Mouse (Mus musculus): ENCODE measurements around the gene Coro7.

Coro7 gene

GRCm38 (mm10) chr16:4611676-4612075 is 67.9 kb downstream of the Coro7 start:
- no peak for DNase-seq

- no peak for DNase-seq
These were observed 68.4 kb downstream of the Coro7 start for GRCm38 (mm10) chr16:4611193-4611592.

GRCm38 (mm10) chr16:4608532-4609059 is 71.0 kb downstream of the Coro7 start:
- DNase-seq: no peak

- DNase-seq: peak; percentile 82
These were observed 71.6 kb downstream of the Coro7 start for GRCm38 (mm10) chr16:4607818-4608531.

GRCm38 (mm10) chr16:4606431-4607084 is 73.0 kb downstream of the Coro7 start:
- peak; percentile 52 for DNase-seq

GRCm38 (mm10) chr16:4605514-4606131 is 74.0 kb downstream of the Coro7 start:
- no peak for DNase-seq

- no peak for DNase-seq
These were observed 75.2 kb downstream of the Coro7 start for GRCm38 (mm10) chr16:4604293-4604837.

GRCm38 (mm10) chr16:4603453-4603837 is 76.1 kb downstream of the Coro7 start:
- no peak for DNase-seq

GRCm38 (mm10) chr16:4602766-4603452 is 76.7 kb downstream of the Coro7 start:
- DNase-seq: no peak

GRCm38 (mm10) chr16:4602189-4602588 is 77.4 kb downstream of the Coro7 start:
- DNase-seq: no peak

- no peak for DNase-seq
These were observed 78.8 kb downstream of the Coro7 start for GRCm38 (mm10) chr16:4600701-4601310.

GRCm38 (mm10) chr16:4599616-4600015 is 80.0 kb downstream of the Coro7 start:
- no peak for DNase-seq

GRCm38 (mm10) chr16:4598891-4599543 is 80.6 kb downstream of the Coro7 start:
- DNase-seq: no peak

GRCm38 (mm10) chr16:4598041-4598440 is 81.5 kb downstream of the Coro7 start:
- DNase-seq: no peak

GRCm38 (mm10) chr16:4597296-4597695 is 82.3 kb downstream of the Coro7 start:
- DNase-seq: no peak

- no peak for DNase-seq
These were observed 82.7 kb downstream of the Coro7 start for GRCm38 (mm10) chr16:4596836-4597235.

- no peak for DNase-seq
These were observed 83.3 kb downstream of the Coro7 start for GRCm38 (mm10) chr16:4596141-4596728.

- DNase-seq: no peak
These were observed 84.0 kb downstream of the Coro7 start for GRCm38 (mm10) chr16:4595527-4595963.

GRCm38 (mm10) chr16:4594814-4595526 is 84.6 kb downstream of the Coro7 start:
- DNase-seq: no peak

- DNase-seq: peak; percentile 79
These were observed 85.4 kb downstream of the Coro7 start, which contains the start of gene Glis2 for GRCm38 (mm10) chr16:4593971-4594813. TSS of gene Glis2 (plus strand) at chr16:4594713.
